Mouse (Mus musculus) stomach, postnatal 0 days (tissue): ENCODE measurements around the gene Ptprm. TPM values are rescaled to one million over a fixed set of nuclear protein-coding genes. Genes with fewer than 3 reads are reported as not detected.
A peak's percentile ranks its signal among the peaks of the same experiment; 100 is the strongest.

Experiments used
- ATAC-seq: fragments of 200-750 bp; cut with Nextera tagmentation; 2 replicates; pipeline ENCODE4 v1.8.0; 2017; ENCODE audit not compliant: low FRiP score, low TSS enrichment
- DNase-seq: peaks from one replicate; pipeline ENCODE4 v3.0.0-alpha.2; 2016; ENCODE audit warnings: low spot score
- H3K27ac ChIP-seq: fragments of 300-500 bp; sonication (generic); replicated peaks from 2 replicates; pipeline ENCODE4 v1.5.1; 2014; ENCODE audit warnings: mild to moderate bottlenecking, control low read depth
- H3K27me3 ChIP-seq: fragments of 300-500 bp; sonication (generic); 2 replicates; pipeline ENCODE4 v1.6.1; 2014; ENCODE audit warnings: low read length; ENCODE audit not compliant: control insufficient read depth, insufficient read depth
- H3K36me3 ChIP-seq: fragments of 300-500 bp; sonication (generic); 2 replicates; pipeline ENCODE4 v1.6.1; 2014; ENCODE audit warnings: low read length, mixed read lengths; ENCODE audit not compliant: control insufficient read depth, insufficient read depth
- H3K4me1 ChIP-seq: fragments of 300-500 bp; sonication (generic); replicated peaks from 2 replicates; pipeline ENCODE4 v1.6.1; 2014; ENCODE audit warnings: antibody characterized with exemption; ENCODE audit not compliant: control insufficient read depth, insufficient read depth
- H3K4me2 ChIP-seq: fragments of 300-500 bp; sonication (generic); replicated peaks from 2 replicates; pipeline ENCODE4 v1.6.1; 2014; ENCODE audit warnings: low read depth, mild to moderate bottlenecking, control low read depth, moderate library complexity
- H3K4me3 ChIP-seq: fragments of 300-500 bp; sonication (generic); 2 replicates; pipeline ENCODE4 v1.5.1; 2014; ENCODE audit warnings: low read depth, low read length, control low read depth
- H3K9ac ChIP-seq: fragments of 300-500 bp; sonication (generic); 2 replicates; pipeline ENCODE4 v1.6.1; 2014; ENCODE audit warnings: mild to moderate bottlenecking, low read length, control low read depth, mixed read lengths
- H3K9me3 ChIP-seq: fragments of 300-500 bp; sonication (generic); 2 replicates; pipeline ENCODE4 v1.6.1; 2016; ENCODE audit warnings: low read length; ENCODE audit not compliant: control insufficient read depth
- CTCF ChIP-seq: IDR thresholded peaks from 2 replicates; pipeline ENCODE4 v1.5.1; 2016; ENCODE audit warnings: antibody characterized with exemption, low read depth, mild to moderate bottlenecking, moderate library complexity
- EP300 ChIP-seq: optimal IDR thresholded peaks from 2 replicates; pipeline ENCODE3; 2016; ENCODE audit warnings: antibody characterized with exemption
- WGBS: fragments of 180-500 bp; shearing (Covaris S2); extraction: QIAGEN DNeasy Blood & Tissue Kit; methylation state at CpG from one replicate; pipeline ENCODE4 v1.1.7; 2014; 5-methylcytosine and 5-hydroxymethylcytosine counted together
- polyA plus RNA-seq: library from polyadenylated mRNA; unstranded; fragments of >200 nt; fragmentation: Nextera tagmentation; extraction: Ambion mirVana; gene quantifications from 2 replicates; pipeline ENCODE4 v1.2.1, GENCODE M21; 2015

The Ptprm gene
- polyA plus RNA-seq, 1 experiment from 2014 or later = 3.6 TPM

DNA sequence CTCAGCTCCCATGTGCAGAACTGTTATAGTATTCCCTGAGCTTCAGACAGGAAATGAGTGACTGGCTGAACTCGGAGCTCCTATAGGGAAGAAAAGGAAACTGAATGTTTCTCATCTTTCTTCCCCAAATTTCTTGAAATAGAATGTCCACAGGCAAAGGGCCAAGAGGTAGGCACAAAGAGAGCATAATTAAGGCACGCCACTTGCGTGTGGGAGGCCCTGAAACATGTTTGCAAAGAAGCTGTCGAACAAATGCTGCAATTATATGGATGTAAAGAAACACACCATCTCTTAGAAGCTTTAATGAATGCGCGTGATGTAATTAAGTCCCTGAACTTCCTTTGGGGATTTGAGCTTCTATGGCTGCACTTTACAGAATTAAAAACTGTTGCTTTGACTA is 341.0 kb downstream of the Ptprm start:
- H3K27ac ChIP-seq = no peak overlapping the region
- ATAC-seq = no peak
- 85% methylated on average over 6 of the region's 6 CpGs for WGBS
- TF ChIP-seq EP300 = no peak
- no peak for TF ChIP-seq CTCF
- H3K4me2 ChIP-seq = no peak overlapping the region
- H3K9ac ChIP-seq = no peak overlapping the region
- H3K36me3 ChIP-seq = no peaks in the 10 kb centered on the region
- no peak overlapping the region for H3K4me3 ChIP-seq
- H3K27me3 ChIP-seq = no peaks in the 10 kb centered on the region
- no peaks in the 10 kb centered on the region for H3K9me3 ChIP-seq
- no peaks in the 10 kb centered on the region for H3K4me1 ChIP-seq
- no peak for DNase-seq

DNA sequence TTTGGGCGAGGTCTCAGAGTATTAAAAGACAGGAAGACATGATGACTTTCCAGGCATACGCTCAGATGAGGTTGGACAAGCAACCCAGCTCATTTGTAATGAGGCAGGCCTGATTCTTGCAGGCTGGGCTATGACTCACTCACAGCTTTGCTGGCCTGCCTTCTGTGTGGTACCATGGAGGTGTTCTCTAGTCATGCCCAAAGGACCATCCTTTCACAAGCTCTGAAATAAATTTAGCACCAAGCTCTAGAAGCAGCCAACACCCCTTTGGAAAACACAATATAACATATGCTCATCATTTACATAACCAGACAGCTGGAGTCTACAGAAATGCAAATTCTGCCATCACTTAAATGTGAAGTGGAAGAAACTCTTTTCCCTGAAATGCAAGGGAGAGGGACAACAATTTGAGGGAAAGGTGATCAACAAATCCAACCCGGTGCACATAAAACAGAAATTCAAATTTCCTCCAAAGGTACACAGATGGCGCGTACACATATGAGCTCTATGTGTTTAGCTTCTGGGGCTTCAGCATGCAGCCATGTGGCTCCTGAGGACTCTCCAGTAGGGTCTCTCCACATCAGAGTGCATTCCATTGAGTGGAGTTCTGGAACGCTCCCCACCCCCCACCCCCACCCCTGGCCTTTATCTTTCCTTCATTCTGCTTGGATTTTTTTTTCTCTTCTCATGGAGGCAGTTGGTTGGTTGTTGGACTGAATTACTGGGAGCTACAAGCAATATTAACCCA is 342.2 kb downstream of the Ptprm start:
- ATAC-seq (no peak), DNase-seq (no peak)
- Histone ChIP-seq H3K4me2 (no peak overlapping the region), H3K27ac (no peak overlapping the region), H3K9me3 (no peaks in the 10 kb centered on the region), H3K4me1 (no peaks in the 10 kb centered on the region), H3K36me3 (no peaks in the 10 kb centered on the region), H3K4me3 (no peak overlapping the region), H3K27me3 (no peaks in the 10 kb centered on the region), H3K9ac (no peak overlapping the region)
- TF ChIP-seq EP300 (no peak), CTCF (no peak)
- WGBS = 88% methylated on average over 6 of the region's 6 CpGs

DNA sequence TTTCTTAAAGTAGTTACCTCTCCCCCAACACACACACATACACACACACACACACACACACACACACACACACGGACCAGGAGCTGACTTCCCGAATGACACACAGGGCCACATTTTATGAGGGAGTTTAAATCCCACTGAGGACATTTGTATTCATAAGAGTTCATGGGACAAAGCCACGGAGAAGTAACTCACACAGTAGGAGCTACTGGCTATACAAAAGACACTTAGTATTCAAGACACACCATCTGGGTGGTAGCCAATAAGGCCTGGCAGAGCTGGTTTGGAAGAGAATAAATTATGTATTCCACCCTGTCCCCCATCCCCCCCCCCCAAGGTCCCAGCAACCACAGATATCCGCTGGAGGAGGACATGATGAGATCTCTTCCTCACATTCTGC is 344.1 kb downstream of the Ptprm start:
- TF ChIP-seq CTCF = no peak
- no peak for TF ChIP-seq EP300
- WGBS = 87% methylated on average over 4 of the region's 4 CpGs
- DNase-seq = no peak
- H3K9ac ChIP-seq = no peak overlapping the region
- no peak overlapping the region for H3K27ac ChIP-seq
- no peak overlapping the region for H3K4me2 ChIP-seq
- no peak overlapping the region for H3K4me3 ChIP-seq
- no peaks in the 10 kb centered on the region for H3K9me3 ChIP-seq
- ATAC-seq = no peak
- H3K27me3 ChIP-seq = no peaks in the 10 kb centered on the region
- no peaks in the 10 kb centered on the region for H3K36me3 ChIP-seq
- no peaks in the 10 kb centered on the region for H3K4me1 ChIP-seq

DNA sequence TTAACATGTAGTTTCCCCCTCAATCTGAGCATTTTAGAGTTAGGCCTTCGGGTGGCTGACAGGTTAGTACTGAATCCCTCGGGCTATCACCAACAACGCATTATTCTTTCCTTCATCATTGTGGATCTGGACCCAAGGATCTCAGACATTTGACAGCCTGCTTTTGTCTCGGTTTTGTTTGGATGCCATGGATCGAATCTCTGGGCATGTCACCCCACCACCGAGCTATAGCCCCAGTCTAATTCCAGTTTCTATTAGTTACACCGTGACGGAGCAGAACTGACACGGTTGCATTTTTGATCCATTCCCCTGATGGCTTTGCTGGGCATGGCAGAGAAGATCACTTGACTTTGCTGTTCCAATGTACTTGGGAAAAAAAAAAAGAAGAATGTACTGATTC is 346.1 kb downstream of the Ptprm start:
- Histone ChIP-seq H3K27ac (no peak overlapping the region), H3K27me3 (no peaks in the 10 kb centered on the region), H3K36me3 (no peaks in the 10 kb centered on the region), H3K9ac (no peak overlapping the region), H3K9me3 (no peaks in the 10 kb centered on the region), H3K4me3 (no peak overlapping the region), H3K4me2 (no peak overlapping the region), H3K4me1 (no peaks in the 10 kb centered on the region)
- TF ChIP-seq CTCF (no peak), EP300 (no peak)
- ATAC-seq = no peak
- 92% methylated on average over 9 of the region's 9 CpGs for WGBS
- DNase-seq = no peak

DNA sequence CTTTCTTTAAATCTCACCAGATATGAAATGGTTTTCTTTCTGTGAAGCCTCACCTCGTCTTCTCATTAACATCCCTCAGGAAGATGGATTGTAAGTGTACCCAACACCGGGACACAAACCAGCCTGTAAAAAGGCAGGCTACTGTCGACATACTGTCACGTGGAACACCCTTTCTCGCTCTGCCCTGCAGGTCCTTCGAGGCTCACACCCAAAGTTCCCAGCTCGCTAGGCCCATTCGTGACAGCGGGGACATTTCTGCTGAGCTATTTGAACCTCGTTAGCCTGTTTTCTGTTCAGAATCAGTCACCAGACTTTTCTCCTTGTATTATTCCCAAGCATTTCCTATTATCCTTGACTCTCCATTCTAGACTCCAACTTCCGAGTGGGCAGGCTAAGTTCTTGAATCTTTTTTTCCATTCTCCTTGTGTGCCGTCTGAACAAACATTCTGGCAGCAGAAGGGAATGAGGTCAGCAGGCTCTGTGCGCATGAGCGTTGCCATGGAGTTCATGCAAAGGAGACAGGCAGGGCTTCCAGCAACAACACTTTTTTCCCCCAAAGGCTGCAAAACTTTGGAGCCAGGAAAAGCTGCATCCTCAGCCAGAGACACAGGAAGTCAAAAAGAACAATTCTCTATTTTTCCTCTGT is 347.4 kb downstream of the Ptprm start:
- Histone ChIP-seq H3K4me3 (no peak overlapping the region), H3K36me3 (no peaks in the 10 kb centered on the region), H3K9me3 (no peaks in the 10 kb centered on the region), H3K27me3 (no peaks in the 10 kb centered on the region), H3K4me1 (no peaks in the 10 kb centered on the region), H3K4me2 (no peak overlapping the region), H3K9ac (no peak overlapping the region), H3K27ac (0 out of 2 replicates have a peak overlapping the region, but pooled peaks have one; percentile 4)
- TF ChIP-seq EP300 (no peak), CTCF (no peak)
- peak; percentile 28 for DNase-seq
- no peak for ATAC-seq
- WGBS = 60% methylated on average over 14 of the region's 14 CpGs

DNA sequence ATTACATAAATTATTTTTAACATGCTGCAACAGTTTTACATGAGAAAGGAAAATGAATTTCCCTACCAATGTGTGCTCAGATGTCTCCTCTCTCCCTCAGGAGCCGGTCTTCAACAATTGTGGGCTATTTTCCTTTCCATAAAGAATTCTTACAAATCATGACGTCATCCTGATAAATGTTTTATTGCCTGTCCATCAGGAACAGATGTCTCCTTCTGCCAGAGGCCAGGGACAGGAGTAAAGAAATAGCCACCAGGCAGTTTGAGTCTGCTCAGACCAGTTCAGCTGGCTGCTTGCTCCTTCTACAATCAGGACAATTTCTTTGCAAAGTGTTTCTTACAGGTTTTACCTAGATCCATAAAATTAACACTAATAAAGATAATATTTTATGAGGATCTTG is 357.4 kb downstream of the Ptprm start:
- DNase-seq (no peak), ATAC-seq (no peak)
- no peak overlapping the region for H3K27ac ChIP-seq
- H3K4me3 ChIP-seq = no peak overlapping the region
- H3K9me3 ChIP-seq = no peaks in the 10 kb centered on the region
- WGBS = 71% methylated on average over 2 of the region's 2 CpGs
- H3K4me2 ChIP-seq = no peak overlapping the region
- no peak overlapping the region for H3K9ac ChIP-seq
- H3K36me3 ChIP-seq = no peaks in the 10 kb centered on the region
- H3K27me3 ChIP-seq = no peaks in the 10 kb centered on the region
- no peaks in the 10 kb centered on the region for H3K4me1 ChIP-seq
- no peak for TF ChIP-seq CTCF
- no peak for TF ChIP-seq EP300
